Mouse (Mus musculus): ENCODE measurements around the gene Srp14.

- TF ChIP-seq GATA1 (IDR thresholded peaks at IDR 0.05; ENCODE audit: borderline replicate concordance, low read length) (no peak), FLI1 (IDR thresholded peaks at IDR 0.05; ENCODE audit: low read length) (no peak)
These were observed 43.7 kb upstream of the Srp14 start for GRCm38 (mm10) chr2:118523163-118523730.
